ENCODE assay signal across 17 mouse cellular contexts in genomic region chr8:81562405-81562804, GRCm38 (mm10).
"Had no signal": no experiment of that assay in that cellular context is flagged by ENCODE, and none has a peak within 500 bp of the region (broad histone marks: within the 10 kb centered on the region; RNA-seq: fewer than 3 reads in every experiment).

No protein-coding gene starts in this region.

- DNase-seq: retina, postnatal 1 day; right cerebral cortex, adult 18-20 months; right cerebral cortex, postnatal 14 days; right cerebral cortex, postnatal 25 days; right cerebral cortex, postnatal 4 days; spleen, adult 18-20 months; thymus, adult 18-20 months; thymus, adult 2 months; thymus, postnatal 14 days; thymus, postnatal 25 days; thymus, postnatal 36 days; thymus, postnatal 4 days had no signal

- H3K4me1 ChIP-seq: neural tube, embryonic 12.5 days; neural tube, embryonic 13.5 days; neural tube, embryonic 15.5 days; stomach, embryonic 15.5 days had no signal

- H3K9ac ChIP-seq: neural tube, embryonic 12.5 days; neural tube, embryonic 13.5 days; neural tube, embryonic 15.5 days; stomach, embryonic 15.5 days had no signal

- H3K27me3 ChIP-seq: neural tube, embryonic 12.5 days; neural tube, embryonic 13.5 days; neural tube, embryonic 15.5 days; stomach, embryonic 15.5 days had no signal

- H3K27ac ChIP-seq: neural tube, embryonic 12.5 days; neural tube, embryonic 13.5 days; neural tube, embryonic 15.5 days; stomach, embryonic 15.5 days; stomach, postnatal 0 days had no signal

- H3K4me3 ChIP-seq: neural tube, embryonic 12.5 days; neural tube, embryonic 13.5 days; neural tube, embryonic 15.5 days; stomach, embryonic 15.5 days had no signal

- H3K4me2 ChIP-seq: neural tube, embryonic 12.5 days; neural tube, embryonic 13.5 days; neural tube, embryonic 15.5 days; stomach, embryonic 15.5 days had no signal

- H3K9me3 ChIP-seq: neural tube, embryonic 12.5 days; neural tube, embryonic 13.5 days; neural tube, embryonic 15.5 days; stomach, embryonic 15.5 days had no signal

- H3K36me3 ChIP-seq: neural tube, embryonic 12.5 days; neural tube, embryonic 13.5 days; neural tube, embryonic 15.5 days; stomach, embryonic 15.5 days had no signal
